Mouse (Mus musculus) intestine, postnatal 0 days (tissue): ENCODE measurements around the gene Scly. TPM values are rescaled to one million over a fixed set of nuclear protein-coding genes. Genes with fewer than 3 reads are reported as not detected.

Experiments used
- ATAC-seq: fragments of 200-750 bp; cut with Nextera tagmentation; 2 replicates; pipeline ENCODE4 v1.8.0; 2017; ENCODE audit warnings: mild to moderate bottlenecking, moderate TSS enrichment, moderate library complexity
- H3K27ac ChIP-seq: fragments of 300-500 bp; sonication (generic); 2 replicates; pipeline ENCODE4 v1.5.1; 2014; ENCODE audit warnings: mild to moderate bottlenecking, low read depth, low read length, moderate library complexity
- H3K27me3 ChIP-seq: fragments of 300-500 bp; sonication (generic); replicated peaks from 2 replicates; pipeline ENCODE4 v1.6.1; 2014; ENCODE audit warnings: low read length, mixed read lengths; ENCODE audit not compliant: control insufficient read depth, insufficient read depth
- H3K36me3 ChIP-seq: fragments of 300-500 bp; sonication (generic); 2 replicates; pipeline ENCODE4 v1.6.1; 2014; ENCODE audit warnings: mild to moderate bottlenecking, moderate library complexity; ENCODE audit not compliant: control insufficient read depth, insufficient read depth
- H3K4me1 ChIP-seq: fragments of 300-500 bp; sonication (generic); replicated peaks from 2 replicates; pipeline ENCODE4 v1.6.1; 2014; ENCODE audit warnings: antibody characterized with exemption, low read length, mixed read lengths; ENCODE audit not compliant: control insufficient read depth, insufficient read depth
- H3K4me2 ChIP-seq: fragments of 300-500 bp; sonication (generic); replicated peaks from 2 replicates; pipeline ENCODE4 v1.6.1; 2014; ENCODE audit warnings: low read depth, mild to moderate bottlenecking, moderate library complexity
- H3K4me3 ChIP-seq: fragments of 300-500 bp; sonication (generic); 2 replicates; pipeline ENCODE4 v1.5.1; 2014; ENCODE audit warnings: low read depth, low read length
- H3K9ac ChIP-seq: fragments of 300-500 bp; sonication (generic); 2 replicates; pipeline ENCODE4 v1.6.1; 2014; ENCODE audit warnings: mild to moderate bottlenecking, low read depth, low read length
- H3K9me3 ChIP-seq: fragments of 300-500 bp; sonication (generic); 2 replicates; pipeline ENCODE4 v1.6.1; 2016; ENCODE audit warnings: mixed run types; ENCODE audit not compliant: control insufficient read depth
- CTCF ChIP-seq: sonication (generic); IDR thresholded peaks from 2 replicates; pipeline ENCODE4 v1.5.1; 2016; ENCODE audit warnings: low read depth, mild to moderate bottlenecking, control low read depth, antibody characterized with exemption, moderate library complexity
- WGBS: fragments of 180-500 bp; shearing (Covaris S2); extraction: QIAGEN DNeasy Blood & Tissue Kit; methylation state at CpG from one replicate; pipeline ENCODE4 v1.1.7; 2014; 5-methylcytosine and 5-hydroxymethylcytosine counted together
- polyA plus RNA-seq: library from polyadenylated mRNA; unstranded; fragments of >200 nt; fragmentation: Nextera tagmentation; extraction: Ambion mirVana; gene quantifications from 2 replicates; pipeline ENCODE4 v1.2.1, GENCODE M21; 2015

Gene Scly
- polyA plus RNA-seq, 1 experiment from 2014 or later: 20.2 TPM

DNA sequence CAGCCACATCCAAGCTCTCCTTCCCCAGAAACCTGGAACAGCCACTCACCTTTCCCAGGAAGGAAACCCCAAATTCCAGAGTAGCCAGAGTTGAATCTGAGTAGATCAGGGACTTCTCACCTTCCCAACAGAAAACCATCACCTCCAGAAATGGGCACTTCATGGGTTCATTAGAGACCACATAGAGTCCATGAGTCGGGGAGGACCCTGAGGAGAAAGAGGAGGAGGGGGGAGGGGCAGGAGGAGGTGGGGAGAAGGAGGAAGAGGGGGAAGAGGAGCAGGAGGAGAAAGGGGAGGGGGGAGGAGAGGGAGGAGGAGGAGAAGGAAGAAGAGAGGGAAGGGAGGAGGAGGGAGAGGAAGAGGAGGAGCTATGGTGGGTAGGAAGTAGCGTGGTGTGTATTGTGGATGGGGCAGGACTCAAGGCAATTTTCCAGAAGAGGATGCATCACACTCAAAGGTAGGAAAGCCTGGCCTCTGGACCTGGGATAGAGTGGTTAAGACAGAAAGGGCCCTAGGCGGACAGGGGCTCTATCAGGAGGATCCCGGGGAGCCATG is 27.4 kb downstream of the Scly start:
- Histone ChIP-seq H3K4me2 (no peak overlapping the region), H3K27ac (no peak overlapping the region), H3K27me3 (no peaks in the 10 kb centered on the region), H3K4me3 (no peak overlapping the region), H3K36me3 (no peaks in the 10 kb centered on the region), H3K9ac (no peak overlapping the region), H3K4me1 (no peaks in the 10 kb centered on the region), H3K9me3 (no peaks in the 10 kb centered on the region)
- TF ChIP-seq CTCF: no peak
- 59% methylated on average over 4 of the region's 4 CpGs for WGBS
- ATAC-seq: no peak

DNA sequence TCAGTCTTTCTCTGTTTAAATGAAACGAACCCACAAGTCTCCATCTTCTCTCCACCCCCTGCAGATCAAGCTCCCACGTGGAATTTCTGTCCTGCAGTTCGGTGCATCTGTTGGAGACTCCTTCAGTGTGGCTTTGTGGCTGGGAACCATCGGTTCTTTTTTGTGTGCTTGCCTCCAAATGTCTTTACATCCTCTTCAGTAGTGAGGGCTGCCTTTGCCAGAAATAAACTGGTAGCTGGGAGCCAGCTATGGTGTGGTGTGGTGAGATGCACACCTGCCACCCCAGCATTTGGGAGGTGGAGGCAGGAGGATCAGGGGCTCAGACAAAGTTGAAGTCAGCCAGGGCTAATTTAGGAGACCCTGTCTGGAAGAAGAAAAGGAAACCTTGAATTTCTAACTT is 34.0 kb downstream of the Scly start:
- H3K4me3 ChIP-seq: no peak overlapping the region
- TF ChIP-seq CTCF: no peak
- H3K27ac ChIP-seq: no peak overlapping the region
- H3K36me3 ChIP-seq: no peaks in the 10 kb centered on the region
- no peak for ATAC-seq
- no peaks in the 10 kb centered on the region for H3K9me3 ChIP-seq
- no peaks in the 10 kb centered on the region for H3K27me3 ChIP-seq
- no peak overlapping the region for H3K4me2 ChIP-seq
- H3K4me1 ChIP-seq: no peaks in the 10 kb centered on the region
- H3K9ac ChIP-seq: no peak overlapping the region
- 50% methylated on average over 4 of the region's 4 CpGs for WGBS

GRCm38 (mm10) chr1:91333582-91333981 is 35.4 kb downstream of the Scly start:
- ATAC-seq: no peak
- no peaks in the 10 kb centered on the region for H3K27me3 ChIP-seq

DNA sequence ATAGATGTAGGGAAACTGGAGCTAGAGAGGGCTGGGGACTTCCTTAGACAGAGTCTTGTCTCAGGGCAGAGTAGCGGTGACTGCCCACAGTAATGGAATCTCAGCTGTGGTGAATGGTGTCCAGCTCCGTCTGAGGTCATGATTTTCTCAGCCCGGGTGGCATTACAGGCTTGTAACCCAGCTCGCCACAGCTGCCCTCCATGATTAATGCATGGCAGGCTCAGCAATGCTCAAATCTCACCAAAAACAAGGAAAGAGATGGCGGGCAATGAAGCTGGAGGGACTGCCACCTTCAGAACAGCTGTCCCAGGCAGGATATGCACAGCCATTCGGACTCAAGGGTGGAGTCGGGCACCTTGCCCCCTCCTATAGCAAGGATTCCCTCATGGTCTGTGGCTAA is 39.2 kb downstream of the Scly start:
- Histone ChIP-seq H3K9me3 (no peaks in the 10 kb centered on the region), H3K4me2 (no peak overlapping the region), H3K27me3 (no peaks in the 10 kb centered on the region), H3K27ac (no peak overlapping the region), H3K4me3 (no peak overlapping the region), H3K36me3 (no peaks in the 10 kb centered on the region), H3K4me1 (no peaks in the 10 kb centered on the region), H3K9ac (no peak overlapping the region)
- WGBS: 87% methylated on average over 7 of the region's 7 CpGs
- ATAC-seq: no peak
- TF ChIP-seq CTCF: no peak

More at GRCm38 (mm10) chr1:91333582-91333981, 35.4 kb downstream of the Scly start:
- H3K4me1 ChIP-seq: no peaks in the 10 kb centered on the region
- H3K9ac ChIP-seq: no peak overlapping the region
- no peak for TF ChIP-seq CTCF
- H3K36me3 ChIP-seq: no peaks in the 10 kb centered on the region
- H3K4me2 ChIP-seq: no peak overlapping the region
- no peak overlapping the region for H3K4me3 ChIP-seq
- no peaks in the 10 kb centered on the region for H3K9me3 ChIP-seq
- no peak overlapping the region for H3K27ac ChIP-seq

DNA sequence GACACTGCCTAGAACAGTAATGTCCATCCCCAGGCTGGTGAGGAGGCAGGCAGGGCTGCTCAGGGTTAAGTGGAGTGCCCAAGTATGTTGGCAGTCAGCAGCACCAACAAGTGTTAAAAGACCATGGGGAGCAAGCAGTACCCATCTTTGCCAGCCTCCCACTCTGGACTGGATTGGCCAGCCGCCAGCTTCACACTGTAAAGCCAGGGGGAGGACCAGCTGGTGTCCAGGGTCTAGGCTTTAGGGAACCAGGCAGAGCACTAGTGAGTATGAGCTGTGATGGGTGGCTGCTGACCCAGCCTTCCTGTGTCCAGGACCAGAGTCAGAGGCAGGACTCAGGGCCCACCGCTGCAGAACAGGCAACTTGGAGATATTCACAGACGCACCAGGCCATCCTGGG is 45.9 kb downstream of the Scly start:
- H3K4me3 ChIP-seq: no peak overlapping the region
- TF ChIP-seq CTCF: no peak
- H3K9ac ChIP-seq: no peak overlapping the region
- no peaks in the 10 kb centered on the region for H3K36me3 ChIP-seq
- H3K9me3 ChIP-seq: no peaks in the 10 kb centered on the region
- ATAC-seq: no peak
- WGBS: 65% methylated on average over 3 of the region's 3 CpGs
- H3K4me2 ChIP-seq: no peak overlapping the region
- H3K27ac ChIP-seq: no peak overlapping the region
- H3K4me1 ChIP-seq: no peaks in the 10 kb centered on the region
- H3K27me3 ChIP-seq: peaks cover 39% of the 10 kb centered on the region

GRCm38 (mm10) chr1:91344921-91345685 is 47.0 kb downstream of the Scly start:
- H3K4me1 ChIP-seq: no peaks in the 10 kb centered on the region
- TF ChIP-seq CTCF: peak; percentile 57
- 3% methylated on average over 67 of the region's 68 CpGs for WGBS
- H3K4me2 ChIP-seq: peak overlapping the region; percentile 49
- no peak for ATAC-seq
- no peaks in the 10 kb centered on the region for H3K9me3 ChIP-seq
- H3K27me3 ChIP-seq: peaks cover 39% of the 10 kb centered on the region
- H3K4me3 ChIP-seq: peak overlapping the region; percentile 21; the same call in 1 of the 2 replicates
- H3K9ac ChIP-seq: no peak overlapping the region
- H3K27ac ChIP-seq: no peak overlapping the region
- no peaks in the 10 kb centered on the region for H3K36me3 ChIP-seq
